Mouse (Mus musculus) Patski (cell line): Measurements from ENCODE around the gene Elmo3. TPM values are rescaled to one million over a fixed set of nuclear protein-coding genes. Genes with fewer than 3 reads are reported as not detected.

ENCODE experiments used
- ATAC-seq: fragments of 100-300 bp; one replicate; pipeline ENCODE4 v1.8.0; 2021
- CTCF ChIA-PET: fragments of 350-600 bp; sonication (Branson Sonifier 250); formaldehyde crosslinking; loops from one replicate; lab custom pipeline; 2022; ENCODE audit warnings: inconsistent platforms; lab: Charles Lee
- POLR2A ChIA-PET: fragments of 350-600 bp; sonication (Branson Sonifier 250); formaldehyde crosslinking; loops from one replicate; lab custom pipeline; 2022; ENCODE audit warnings: antibody characterized with exemption, inconsistent platforms; lab: Charles Lee
- DNase-seq: peaks from one replicate; pipeline ENCODE4 v3.0.0-alpha.2; 2011; ENCODE audit warnings: low read depth, low spot score
- H3K27me3 ChIP-seq: fragments of 371-371 bp; one replicate; pipeline ENCODE4 v1.5.1; 2021
- CTCF ChIP-seq: fragments of 100-300 bp; IDR thresholded peaks from one replicate; pipeline ENCODE4 v1.5.1; 2021
- in situ Hi-C: fragments of 300-500 bp; cut with MboI; formaldehyde crosslinking; loops from 3 replicates; pipeline ENCODE4 v1.11.1; 2018; ENCODE audit warnings: low pct_unique_long_range_greater_than_20kb, mixed read lengths
- polyA plus RNA-seq: library from polyadenylated mRNA; unstranded; gene quantifications from one replicate; pipeline ENCODE4 v1.2.3, GENCODE M21; 2021

Gene Elmo3
- polyA plus RNA-seq, 1 experiment from 2014 or later: 7.2 TPM

DNA sequence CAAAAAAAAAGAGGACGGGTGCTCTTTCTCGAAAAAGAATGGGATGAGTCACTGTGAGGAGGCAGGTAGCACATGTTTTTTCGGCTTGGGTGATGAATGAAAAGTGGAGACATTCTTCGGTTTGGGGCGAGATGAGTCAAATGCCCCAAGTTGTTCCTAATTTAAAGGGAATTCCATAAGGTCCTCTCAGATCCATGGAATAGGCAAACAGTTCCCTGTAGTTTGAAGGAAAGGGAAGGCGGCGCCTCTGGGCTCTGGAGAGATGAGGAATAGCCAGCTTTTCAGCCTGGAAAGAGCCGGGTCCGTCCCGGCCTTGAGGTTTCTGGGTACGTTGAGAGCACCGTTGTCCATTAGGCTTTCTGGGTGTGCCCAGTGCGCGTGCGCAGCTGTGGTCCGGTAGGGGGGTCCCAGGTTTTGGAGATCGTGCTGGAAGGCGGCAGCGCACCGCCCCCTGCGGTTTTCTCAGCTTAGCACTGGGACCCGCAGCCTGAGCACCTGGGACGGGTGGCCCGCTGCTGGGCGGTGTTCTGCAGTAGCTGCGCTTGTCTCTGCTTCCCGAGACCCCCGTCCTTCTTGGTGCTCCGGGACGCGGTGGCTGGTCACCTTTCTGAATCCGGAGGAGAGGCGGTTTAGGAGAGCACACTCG is 43.2 kb downstream of the Elmo3 start, which contains the start of gene Slc9a5:
Gene Slc9a5 (plus strand): TSS at position 394 of the 646 bp plus-strand sequence.
- CTCF ChIA-PET: interaction anchor here (1.0 to 1.3 kb wide), 4 partner anchors 10 to 49 kb away, joined by 3 to 4 read pairs (median 4); partner anchors contain the start of genes Lrrc29 and Tmem208
- no peak for DNase-seq
- in situ Hi-C loops: no loop called here
- H3K27me3 ChIP-seq: no peaks in the 10 kb centered on the region
- no peak for ATAC-seq
- POLR2A ChIA-PET: interaction anchor here (0.7 to 1.9 kb wide), 3 partner anchors 11 to 49 kb away, joined by 3 to 7 read pairs (median 4); no protein-coding TSS in a partner anchor
- no peak for TF ChIP-seq CTCF

GRCm38 (mm10) chr8:105349096-105349771 is 43.8 kb downstream of the Elmo3 start:
- no peaks in the 10 kb centered on the region for H3K27me3 ChIP-seq
- DNase-seq: no peak
- ChIA-PET CTCF (interaction anchor here (1.1 to 1.7 kb wide), 5 partner anchors 11 to 190 kb away, joined by 3 to 9 read pairs (median 4); partner anchors contain the start of genes Lrrc29 and Tmem208), POLR2A (interaction anchor here (0.7 to 1.9 kb wide), 4 partner anchors 11 to 48 kb away, joined by 3 to 7 read pairs (median 4); no protein-coding TSS in a partner anchor)
- ATAC-seq: no peak
- no peak for TF ChIP-seq CTCF
- in situ Hi-C loops: no loop called here

- ChIA-PET CTCF (interaction anchor here (1.1 to 1.7 kb wide), 3 partner anchors 10 to 189 kb away, joined by 3 to 9 read pairs (median 4); no protein-coding TSS in a partner anchor), POLR2A (interaction anchor here (0.6 to 1.0 kb wide), 4 partner anchors 12 to 193 kb away, joined by 3 to 4 read pairs (median 4); no protein-coding TSS in a partner anchor)
- ATAC-seq (no peak), DNase-seq (no peak)
- in situ Hi-C loops: no loop called here
- TF ChIP-seq CTCF: no peak
- no peaks in the 10 kb centered on the region for H3K27me3 ChIP-seq
Observed at GRCm38 (mm10) chr8:105350186-105350585, 44.8 kb downstream of the Elmo3 start.

GRCm38 (mm10) chr8:105353583-105354135 is 48.3 kb downstream of the Elmo3 start:
- in situ Hi-C loops: no loop called here
- DNase-seq: no peak
- TF ChIP-seq CTCF: no peak
- ChIA-PET POLR2A (no interaction called here), CTCF (interaction anchor here (1.3 kb wide), 1 partner anchor 31 kb away, joined by 3 read pairs; no protein-coding TSS in a partner anchor)
- H3K27me3 ChIP-seq: no peaks in the 10 kb centered on the region
- ATAC-seq: no peak

DNA sequence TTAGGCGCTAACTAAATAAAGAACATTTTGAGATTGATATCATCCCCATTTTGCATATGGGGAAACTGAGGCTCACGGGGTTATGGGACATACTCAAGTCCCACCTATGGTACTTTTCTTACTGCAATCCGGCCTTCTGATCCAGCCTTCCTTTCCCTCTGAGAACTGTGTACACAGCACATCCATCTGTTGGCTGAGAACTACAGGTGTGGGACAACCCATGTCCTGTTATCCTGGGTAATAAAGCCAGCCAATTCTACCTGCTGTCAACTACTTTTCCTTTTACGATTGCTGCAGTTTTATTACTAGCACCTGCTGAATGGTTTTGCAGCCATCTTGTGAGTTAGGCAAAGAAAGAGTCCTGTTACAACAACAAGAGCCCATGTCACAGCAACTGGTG is 49.1 kb downstream of the Elmo3 start:
- TF ChIP-seq CTCF: no peak
- in situ Hi-C loops: no loop called here
- DNase-seq (no peak), ATAC-seq (no peak)
- CTCF ChIA-PET: interaction anchor here (1.3 kb wide), 2 partner anchors 19 to 30 kb away, joined by 3 read pairs; partner anchors contain the start of gene Plekhg4
- POLR2A ChIA-PET: no interaction called here
- H3K27me3 ChIP-seq: no peaks in the 10 kb centered on the region

- CTCF ChIA-PET: interaction anchor here (1.3 kb wide), 1 partner anchor 18 kb away, joined by 3 read pairs; the partner anchor contains the start of gene Plekhg4
- no peak for DNase-seq
Observed at GRCm38 (mm10) chr8:105355179-105356024, 50.0 kb downstream of the Elmo3 start.

DNA sequence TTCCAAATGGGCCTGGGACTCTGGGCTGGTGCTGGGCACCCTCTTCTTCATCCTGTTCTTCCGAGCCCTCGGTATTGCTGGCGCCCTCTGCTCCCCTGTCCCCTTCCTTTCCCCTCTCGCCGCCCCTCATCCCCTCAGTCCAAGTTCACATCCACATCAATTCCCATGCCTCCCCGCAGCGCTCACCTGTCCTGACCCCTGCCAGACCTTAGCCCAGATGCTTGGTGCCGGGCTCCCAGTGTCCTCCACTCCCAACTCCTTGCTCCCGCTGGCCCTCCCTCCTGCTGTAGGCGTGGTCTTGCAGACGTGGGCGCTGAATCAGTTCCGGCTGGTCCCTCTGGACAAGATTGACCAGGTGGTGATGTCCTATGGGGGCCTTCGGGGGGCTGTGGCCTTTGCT is 51.3 kb downstream of the Elmo3 start:
- POLR2A ChIA-PET: no interaction called here
- no peak for ATAC-seq
- in situ Hi-C loops: no loop called here
- CTCF ChIA-PET: no interaction called here
- no peak for DNase-seq
- H3K27me3 ChIP-seq: no peaks in the 10 kb centered on the region
- TF ChIP-seq CTCF: no peak

More at GRCm38 (mm10) chr8:105355179-105356024, 50.0 kb downstream of the Elmo3 start:
- no peak for TF ChIP-seq CTCF
- in situ Hi-C loops: no loop called here
- POLR2A ChIA-PET: no interaction called here
- H3K27me3 ChIP-seq: no peaks in the 10 kb centered on the region
- ATAC-seq: no peak

DNA sequence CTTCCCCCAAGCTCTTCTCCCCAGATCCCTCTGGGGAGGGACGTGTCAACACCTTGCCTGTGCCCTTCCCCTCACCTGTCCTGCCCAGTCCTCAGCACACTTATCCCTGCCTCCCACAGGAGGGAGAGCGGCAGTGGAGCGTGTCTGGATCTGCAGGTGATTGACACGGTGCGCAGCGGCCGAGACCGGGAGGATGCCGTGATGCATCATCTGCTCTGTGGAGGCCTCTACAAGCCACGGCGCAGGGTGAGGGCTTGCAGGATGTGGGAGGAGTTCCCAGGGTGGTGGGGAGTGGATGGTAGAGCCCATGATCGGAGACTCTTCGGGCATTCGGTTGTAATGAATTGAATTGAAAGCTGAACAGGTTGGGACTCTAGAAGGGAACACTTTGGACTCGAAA is 53.8 kb downstream of the Elmo3 start:
- POLR2A ChIA-PET: interaction anchor here (1.3 kb wide), 1 partner anchor 10 kb away, joined by 3 read pairs; the partner anchor contains the start of gene Slc9a5
- in situ Hi-C loops: no loop called here

GRCm38 (mm10) chr8:105359646-105360045 is 54.2 kb downstream of the Elmo3 start:
- POLR2A ChIA-PET: interaction anchor here (1.3 kb wide), 1 partner anchor 11 kb away, joined by 3 read pairs; the partner anchor contains the start of gene Slc9a5
- H3K27me3 ChIP-seq: no peaks in the 10 kb centered on the region
- in situ Hi-C loops: loop anchor here (5.0 kb wide), 1 partner anchor 38 kb away; no protein-coding TSS in a partner anchor
- CTCF ChIA-PET: interaction anchor here (0.6 to 2.6 kb wide), 11 partner anchors 9 to 160 kb away, joined by 3 to 9 read pairs (median 5); no protein-coding TSS in a partner anchor
- DNase-seq: no peak
- ATAC-seq: peak; percentile 54
- no peak for TF ChIP-seq CTCF

More for the DNA sequence above, 53.8 kb downstream of the Elmo3 start:
- no peak for DNase-seq
- ATAC-seq: no peak
- H3K27me3 ChIP-seq: no peaks in the 10 kb centered on the region
- CTCF ChIA-PET: interaction anchor here (0.6 to 2.6 kb wide), 10 partner anchors 9 to 160 kb away, joined by 3 to 9 read pairs (median 5); no protein-coding TSS in a partner anchor
- no peak for TF ChIP-seq CTCF

Other genes starting within 250 kb of the Elmo3 start
- gene Ces3b, start 221.8 kb upstream of the Elmo3 start, polyA plus RNA-seq: not detected
- gene Ces4a, start 173.8 kb upstream of the Elmo3 start, polyA plus RNA-seq: not detected
- 64.4 TPM for gene Cbfb, start 134.9 kb upstream of the Elmo3 start, polyA plus RNA-seq
- gene D230025D16Rik, start 80.5 kb upstream of the Elmo3 start, polyA plus RNA-seq: 23.1 TPM
- 2.1 TPM for gene B3gnt9, start 50.4 kb upstream of the Elmo3 start, polyA plus RNA-seq
- 22.9 TPM for gene Tradd, start 41.0 kb upstream of the Elmo3 start, polyA plus RNA-seq
- 12.6 TPM for gene Fbxl8, start 41.0 kb upstream of the Elmo3 start, polyA plus RNA-seq
- 0.12 TPM for gene Hsf4, start 35.8 kb upstream of the Elmo3 start, polyA plus RNA-seq
- gene Nol3, start 29.5 kb upstream of the Elmo3 start, polyA plus RNA-seq: 1.7 TPM
- gene 4931428F04Rik, start 15.7 kb upstream of the Elmo3 start, polyA plus RNA-seq: 10.7 TPM
- gene Exoc3l, start 9.5 kb upstream of the Elmo3 start, polyA plus RNA-seq: 2.4 TPM
- gene E2f4, start 7.9 kb upstream of the Elmo3 start, polyA plus RNA-seq: 72.6 TPM
- gene Lrrc29, start 20.7 kb downstream of the Elmo3 start, polyA plus RNA-seq: 0.83 TPM
- 64.8 TPM for gene Tmem208, start 20.8 kb downstream of the Elmo3 start, polyA plus RNA-seq
- gene Fhod1, start 42.4 kb downstream of the Elmo3 start, polyA plus RNA-seq: 41.7 TPM
- gene Slc9a5, start 43.2 kb downstream of the Elmo3 start, polyA plus RNA-seq: 11.0 TPM
- gene Plekhg4, start 67.7 kb downstream of the Elmo3 start, polyA plus RNA-seq: 0.77 TPM
- not detected for gene Kctd19, start 107.9 kb downstream of the Elmo3 start, polyA plus RNA-seq
- gene Lrrc36, start 108.0 kb downstream of the Elmo3 start, polyA plus RNA-seq: not detected
- 2.7 TPM for gene Tppp3, start 165.9 kb downstream of the Elmo3 start, polyA plus RNA-seq
- 68.3 TPM for gene Zdhhc1, start 191.3 kb downstream of the Elmo3 start, polyA plus RNA-seq
- 8.2 TPM for gene Hsd11b2, start 213.2 kb downstream of the Elmo3 start, polyA plus RNA-seq